Mouse (Mus musculus): ENCODE measurements around the gene Rnf215.
"Not testable (repeated sequence)": the region's sequence is repeated elsewhere in the genome, so short reads cannot be mapped to it uniquely, and the experiment has no call there.

The Rnf215 gene

DNA sequence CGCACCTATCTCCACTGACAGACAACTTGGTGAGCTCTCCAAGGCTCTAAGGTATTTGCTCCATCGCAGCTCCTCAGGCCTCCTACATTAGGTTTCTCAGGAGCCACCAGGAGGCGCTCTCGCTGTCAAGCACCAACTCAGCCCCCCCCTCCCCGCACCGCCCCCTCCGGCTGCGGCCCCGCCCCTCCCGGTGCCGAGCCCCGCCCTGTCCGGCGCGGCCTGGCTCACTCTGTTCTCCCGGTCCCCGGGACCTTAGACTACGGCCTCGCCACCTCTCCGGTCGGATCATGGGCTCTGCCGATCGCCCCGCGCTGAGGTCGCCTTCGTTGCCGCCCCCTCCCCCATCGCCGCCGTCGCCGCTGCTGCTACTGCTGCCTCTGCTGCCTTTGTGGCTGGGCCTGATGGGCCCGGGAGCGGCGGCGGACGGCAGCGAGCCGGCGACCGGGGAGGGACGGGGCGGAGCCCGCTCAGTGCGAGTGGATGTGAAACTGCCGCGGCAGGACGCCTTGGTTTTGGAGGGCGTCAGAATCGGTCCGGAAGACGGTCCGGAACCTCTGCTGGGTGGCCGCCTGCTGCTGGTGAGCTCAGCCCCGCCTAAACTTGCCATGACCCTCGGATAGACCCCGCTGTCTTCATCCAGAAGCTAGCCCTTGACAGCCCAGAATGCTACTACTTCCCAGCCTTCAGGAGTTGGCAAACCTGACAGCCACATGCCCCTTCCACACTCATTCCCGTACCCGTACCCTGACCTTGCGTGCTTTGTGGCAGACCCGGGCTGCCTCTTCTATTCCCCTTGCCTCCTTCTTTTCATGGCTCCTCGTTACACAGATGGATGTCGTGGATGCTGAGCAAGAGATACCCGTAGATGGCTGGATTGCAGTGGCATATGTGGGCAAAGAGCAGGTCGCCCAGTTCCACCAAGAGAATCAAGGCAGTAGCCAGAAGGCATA lies at the start of gene Rnf215:
Gene Rnf215 (plus strand): TSS at position 217 of the 950 bp plus-strand sequence.
- DNase-seq = peak; percentile 89 to 91

DNA sequence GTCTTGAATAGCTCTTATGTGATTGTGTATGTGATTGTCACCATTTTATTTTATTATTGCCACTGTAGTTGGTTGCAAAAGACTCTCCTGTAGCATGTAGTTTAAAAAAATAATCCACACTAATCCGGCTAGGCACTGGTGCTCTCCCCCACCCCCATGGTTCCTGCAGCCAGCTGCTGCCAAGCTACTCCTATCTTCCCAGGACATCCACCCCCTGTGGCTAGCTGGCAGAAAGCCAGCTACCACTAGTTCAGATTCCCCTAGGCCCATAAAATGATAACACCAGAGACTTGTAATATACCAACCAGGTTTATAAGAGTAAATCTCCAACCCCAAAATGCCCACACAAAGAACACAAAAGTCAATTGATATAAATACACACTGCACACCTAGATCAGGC lies 48.8 kb upstream of the Rnf215 start:
- no peak for DNase-seq

DNA sequence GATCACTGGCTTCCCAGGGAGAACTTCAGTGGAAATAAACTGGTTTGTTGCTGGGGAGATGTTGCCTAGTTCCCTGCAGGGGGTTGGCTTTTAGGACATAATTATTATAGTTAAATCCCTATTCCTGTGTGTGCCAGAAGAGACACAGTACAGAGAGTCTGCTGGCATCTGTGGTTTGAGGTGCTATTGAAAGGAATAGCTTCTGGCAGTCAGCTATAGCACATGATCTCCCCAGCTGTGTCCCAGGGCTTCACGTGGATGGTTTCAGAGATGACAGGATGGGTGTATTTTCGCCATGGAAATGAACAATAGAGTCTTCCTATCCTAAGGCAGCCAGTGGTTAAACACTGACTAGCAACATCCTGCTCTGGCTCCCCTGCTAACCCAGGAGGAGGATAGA lies 47.7 kb upstream of the Rnf215 start:
- DNase-seq = no peak

DNA sequence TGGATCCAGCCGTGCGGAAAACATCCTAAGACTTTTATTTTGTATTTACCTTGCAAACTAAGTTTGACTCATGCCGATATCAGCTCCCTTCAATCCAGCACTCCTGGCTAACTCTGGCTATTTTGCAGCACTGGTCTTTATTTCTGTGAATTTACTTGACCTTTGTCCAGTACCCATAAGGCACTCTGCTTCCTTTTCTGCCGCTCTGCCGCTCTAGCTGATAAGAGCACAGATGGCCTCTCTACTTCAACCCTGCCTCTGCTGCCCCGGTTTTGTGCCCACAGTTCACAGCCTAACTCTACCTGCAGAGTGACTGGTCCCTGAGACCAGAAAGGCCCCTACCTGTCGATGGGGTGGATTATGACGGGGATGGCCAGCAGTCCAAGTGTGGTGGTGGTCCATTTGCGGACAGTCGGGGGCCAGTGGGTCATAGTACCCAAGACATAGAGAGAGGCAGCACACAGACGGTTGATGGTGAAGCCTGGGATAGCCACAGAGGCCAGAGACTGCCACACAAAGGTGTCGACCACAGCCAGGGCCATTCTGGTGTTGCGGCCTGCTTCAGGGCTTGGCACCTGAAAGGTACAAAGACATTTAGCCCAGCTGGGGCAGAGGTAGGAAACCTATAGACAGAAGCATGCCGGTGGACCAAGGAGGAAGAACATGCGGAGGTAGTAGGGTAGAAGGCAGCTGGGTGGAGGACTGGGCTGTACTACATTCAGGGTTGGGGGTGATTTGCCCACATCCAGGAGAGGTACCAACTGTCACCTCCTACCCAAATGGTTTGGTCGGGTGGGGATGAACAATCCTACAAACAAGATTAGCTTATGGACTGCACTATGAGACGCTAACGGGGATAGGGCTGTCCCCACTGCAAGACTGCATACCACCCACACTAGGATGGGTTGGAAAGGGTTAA lies 41.3 kb upstream of the Rnf215 start:
- no peak for DNase-seq

DNA sequence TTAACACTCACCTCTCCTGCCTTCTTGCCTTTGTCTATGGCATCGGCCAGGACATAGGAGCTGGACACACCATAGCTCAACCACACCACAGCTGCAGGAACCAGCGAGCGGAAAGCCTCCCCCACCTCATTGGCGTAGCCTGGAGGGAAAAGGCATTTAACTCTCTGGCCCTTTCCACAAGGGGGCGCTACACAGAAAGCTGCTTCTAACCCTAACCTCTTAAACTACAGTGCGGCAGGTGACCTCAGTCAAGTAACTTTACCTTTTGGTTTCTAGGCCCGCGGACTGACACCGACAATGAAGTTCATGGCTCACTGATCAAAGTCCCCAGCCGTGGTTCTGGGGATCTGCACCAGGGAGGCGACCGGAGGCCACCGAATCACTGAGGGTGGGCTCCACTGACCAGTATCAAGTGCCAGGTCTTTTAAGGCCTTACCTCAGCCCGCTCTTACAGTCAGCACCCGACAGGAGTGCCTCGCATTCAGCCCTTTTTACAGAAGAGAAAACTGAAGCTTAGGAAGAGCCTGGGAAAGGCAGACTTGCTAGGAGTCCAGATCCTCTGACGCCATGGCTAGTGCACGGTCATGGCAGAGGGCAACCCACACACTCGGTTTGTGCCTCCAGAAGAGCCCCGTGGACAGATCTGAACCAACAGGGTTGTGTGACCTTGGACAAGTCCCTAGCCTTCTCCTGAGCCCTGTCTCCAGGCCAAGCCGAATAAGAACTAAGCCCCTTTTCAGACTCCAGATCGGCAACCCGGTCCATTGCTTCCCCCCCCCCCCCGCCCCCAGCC lies 40.4 kb upstream of the Rnf215 start:
- DNase-seq = peak; percentile 58 to 82

DNA sequence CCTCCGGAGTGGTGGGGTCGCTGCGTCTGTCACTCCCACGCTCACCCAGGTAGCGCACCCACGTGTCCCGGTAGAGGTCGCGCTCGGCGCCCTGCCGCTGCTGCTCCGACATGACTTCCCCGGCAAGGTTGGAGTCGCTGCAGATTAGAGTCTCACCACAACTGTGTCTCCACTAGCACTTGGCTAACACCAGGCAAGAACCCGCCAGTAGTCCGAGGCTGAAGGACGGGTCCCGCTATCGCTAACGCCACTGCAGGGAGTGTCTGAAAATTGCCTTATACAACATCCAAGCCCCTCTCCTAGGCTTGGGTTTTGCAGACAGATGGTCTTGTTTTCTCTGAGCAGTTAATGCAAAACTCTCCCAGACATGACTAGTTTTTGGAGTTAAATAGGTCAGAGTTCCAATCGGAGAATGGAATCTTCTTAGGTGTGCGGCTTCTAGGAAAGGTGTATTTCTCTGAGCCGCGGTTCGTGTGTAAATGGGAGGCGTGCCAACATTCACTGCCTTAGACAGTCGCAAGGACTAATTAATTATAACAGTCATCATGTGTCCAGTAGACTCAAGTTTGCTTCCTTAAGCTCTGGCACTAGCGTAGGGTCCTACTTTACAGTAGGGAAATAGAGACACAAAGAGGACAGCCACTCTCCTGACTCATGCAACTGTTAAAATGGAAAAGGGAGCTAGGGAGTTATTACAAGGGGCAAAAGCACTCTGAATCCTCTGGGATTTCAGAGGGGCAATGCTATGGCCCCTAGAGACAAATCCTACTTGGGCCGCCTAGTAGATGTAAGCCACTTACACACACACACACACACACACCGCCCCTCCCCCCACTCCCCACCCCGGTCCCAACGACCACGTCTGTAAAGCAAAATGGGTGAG lies 39.6 kb upstream of the Rnf215 start, which contains the start of gene Mtfp1:
Gene Mtfp1 (minus strand): TSS at position 275 of the 883 bp plus-strand sequence.
- peak; percentile 60 to 63 for DNase-seq

DNA sequence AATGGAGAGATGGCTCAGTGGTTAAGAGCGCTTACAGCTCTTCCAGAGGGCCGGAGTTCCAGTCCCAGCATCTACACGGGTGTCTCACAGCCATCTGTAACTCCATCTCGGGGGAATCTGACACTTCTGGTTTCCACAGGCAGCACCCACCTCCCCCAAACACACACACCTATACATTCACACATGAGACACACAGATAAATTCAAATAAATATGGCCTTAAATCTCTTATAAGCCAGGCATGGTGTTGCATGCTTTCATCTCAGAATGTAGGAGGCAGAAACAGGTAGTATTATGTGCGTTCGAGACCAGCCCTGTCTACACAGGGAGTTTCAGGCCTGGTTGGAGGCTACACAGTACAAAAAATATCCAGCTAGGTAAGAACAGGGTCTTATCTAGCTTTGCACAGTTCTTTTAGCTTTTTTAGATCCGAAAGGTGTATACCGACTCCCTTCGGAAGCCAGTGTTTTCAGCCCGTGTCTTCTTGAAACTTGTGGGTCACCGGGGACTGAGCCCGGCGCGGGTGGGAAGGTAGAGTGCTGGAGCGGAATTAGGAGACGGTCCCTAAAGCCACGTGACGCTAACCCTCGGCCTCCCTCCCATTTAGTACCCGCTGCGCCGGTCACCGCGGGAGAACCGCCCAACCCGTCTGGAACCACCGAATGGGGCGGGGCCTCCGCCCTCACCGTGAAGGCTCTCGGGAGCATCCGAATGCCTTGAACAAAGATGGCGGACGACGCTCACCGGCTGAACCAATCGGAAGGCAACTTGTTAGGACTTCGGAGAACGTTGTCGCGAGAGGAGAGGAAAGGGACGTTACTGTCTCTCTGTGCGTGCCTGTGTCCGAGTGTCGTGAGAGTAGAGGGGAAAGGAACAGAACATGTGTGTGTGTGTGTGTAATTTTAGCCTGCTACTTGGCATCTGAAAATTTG lies 38.7 kb upstream of the Rnf215 start:
- DNase-seq = peak; percentile 98 to 99

DNA sequence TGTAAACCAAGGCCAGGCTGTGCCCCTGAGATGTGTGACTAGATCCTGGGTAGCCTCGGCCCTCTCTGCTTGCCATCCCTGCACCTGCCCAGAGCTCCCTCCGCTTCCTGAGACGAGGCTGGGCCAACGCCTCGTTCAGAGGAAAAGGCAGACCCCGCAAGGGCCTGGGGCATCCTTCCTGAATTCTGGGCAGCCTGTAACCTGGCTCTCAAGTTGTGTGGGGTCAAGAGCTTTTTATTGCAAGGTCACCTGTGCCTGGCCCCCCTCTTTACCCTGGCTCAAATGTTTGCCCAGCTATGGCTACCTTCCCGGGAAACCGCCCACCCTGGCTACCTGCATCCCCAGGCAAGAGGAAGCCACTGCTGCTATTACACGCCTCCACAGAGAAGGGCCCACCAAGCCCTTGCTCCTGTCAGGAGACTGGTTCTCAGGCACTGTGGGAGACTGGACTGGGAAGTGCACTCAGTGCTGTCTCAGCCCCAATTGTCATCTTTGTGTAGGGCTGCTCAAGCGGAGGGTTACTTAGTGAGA lies 37.8 kb upstream of the Rnf215 start:
- peak in 1 of 2 experiments; percentile 19 for DNase-seq

DNA sequence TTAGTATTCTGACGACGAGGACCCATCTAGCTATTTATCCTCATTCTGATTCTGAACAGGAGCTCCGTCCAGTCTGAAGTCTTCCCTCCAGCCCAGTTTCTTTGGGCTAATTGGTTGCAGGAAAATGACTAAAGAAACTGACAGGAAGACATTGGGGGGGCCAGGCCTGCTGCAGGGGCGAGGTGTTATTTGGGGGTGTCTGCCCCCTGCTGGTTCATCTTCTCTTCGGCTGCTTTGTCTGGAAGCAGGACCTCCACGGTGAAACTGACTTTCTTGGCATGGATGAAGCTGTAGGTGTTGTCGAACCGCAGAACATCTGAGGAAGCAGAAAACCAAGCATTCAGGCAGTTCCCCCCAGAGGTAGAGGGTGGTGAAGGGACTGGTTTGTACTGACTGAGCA lies 36.9 kb upstream of the Rnf215 start:
- DNase-seq = no peak

DNA sequence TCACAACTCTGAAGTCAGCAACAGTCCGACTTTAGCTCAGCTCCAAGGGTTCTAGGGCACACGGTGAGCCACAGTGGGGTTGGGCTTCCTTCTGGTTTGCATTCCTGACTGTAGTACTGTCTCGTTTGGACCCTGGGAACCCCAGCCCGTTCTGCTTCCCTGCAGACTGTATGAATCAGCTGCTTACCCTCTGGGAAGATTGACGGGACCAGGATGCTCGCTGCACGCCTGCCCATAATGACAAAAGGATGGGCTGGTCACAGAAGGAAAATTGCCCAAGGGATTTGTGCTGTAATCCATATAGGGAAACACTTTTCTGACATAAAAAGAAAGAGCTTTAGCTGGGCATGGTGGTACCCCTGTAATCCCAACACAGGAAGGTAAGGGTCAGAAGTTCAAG lies 36.2 kb upstream of the Rnf215 start:
- DNase-seq = no peak

DNA sequence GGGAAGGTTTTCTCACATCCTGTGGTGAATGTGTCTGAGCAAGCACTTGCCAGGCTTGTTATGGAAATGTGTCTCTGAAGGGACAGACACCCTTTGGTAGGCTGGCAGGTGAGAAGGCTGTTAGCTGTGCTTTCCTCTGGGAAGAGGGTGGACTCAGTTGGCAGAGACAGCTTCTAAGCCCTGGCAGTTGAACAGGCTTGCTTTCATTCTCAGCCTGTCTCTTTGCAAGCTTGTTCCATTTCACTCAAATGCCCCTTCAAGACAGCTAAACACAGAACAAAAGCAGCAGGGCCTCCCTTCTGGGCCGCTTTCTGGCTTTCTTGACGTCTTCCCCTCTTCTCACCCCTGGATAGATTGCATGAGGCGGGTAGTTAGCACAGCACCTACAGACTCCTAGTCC lies 35.6 kb upstream of the Rnf215 start:
- DNase-seq = no peak

DNA sequence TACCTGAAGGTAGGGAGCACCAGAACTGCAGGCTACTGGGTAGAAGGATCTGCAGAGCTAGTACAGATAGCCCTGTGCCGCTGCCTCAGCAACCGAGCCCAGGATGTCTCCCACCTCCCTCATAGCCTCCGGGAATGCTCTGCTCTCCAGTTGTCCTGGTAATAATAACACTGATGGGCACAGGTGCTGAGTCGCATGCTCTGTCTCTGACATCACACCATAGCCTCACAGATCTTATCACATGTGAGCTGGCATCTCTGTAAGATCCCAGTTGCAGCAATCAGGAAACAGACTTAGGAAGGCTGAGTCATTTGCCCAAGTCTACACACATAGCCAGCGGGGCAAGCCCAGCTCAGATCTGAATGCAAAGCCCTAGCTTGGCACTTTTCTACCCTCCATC lies 33.2 kb upstream of the Rnf215 start:
- no peak for DNase-seq

DNA sequence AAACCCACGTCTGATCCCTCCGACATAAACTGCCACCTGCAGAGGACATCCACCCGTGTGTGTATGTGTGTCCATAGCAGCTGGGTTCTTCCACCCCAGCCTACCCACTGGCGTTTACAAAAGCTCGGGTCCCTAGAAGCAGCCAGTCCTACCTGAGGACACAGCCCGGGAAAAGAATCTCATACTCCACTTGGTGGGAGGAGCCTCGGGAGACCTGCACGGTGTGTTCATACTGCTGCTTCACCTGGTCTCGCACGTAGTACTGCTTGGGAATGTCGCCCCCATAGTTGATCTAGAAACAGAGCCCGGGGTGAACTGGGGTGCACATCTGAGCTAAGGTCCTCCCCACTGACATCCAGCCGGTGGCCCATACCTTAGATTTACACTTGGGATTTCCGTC lies 31.5 kb upstream of the Rnf215 start:
- DNase-seq = no peak

DNA sequence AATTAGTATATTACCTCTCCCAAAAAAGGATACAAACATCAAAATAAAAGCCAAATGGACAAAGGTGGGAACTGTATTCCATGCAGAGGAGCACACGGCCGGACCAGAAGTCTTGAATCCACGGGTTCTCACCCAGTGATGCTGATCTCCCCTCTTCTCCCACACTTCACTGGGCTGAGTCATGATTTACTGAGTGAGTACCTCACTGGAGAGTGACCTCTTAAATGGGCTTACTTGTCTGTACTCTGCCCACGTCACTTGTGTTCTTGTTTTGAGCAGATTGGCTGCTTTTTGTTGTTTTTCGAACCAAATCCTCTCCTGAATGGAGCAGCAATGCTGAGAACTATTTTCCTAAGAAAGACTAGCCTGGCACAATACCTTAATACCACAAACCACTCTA lies 30.0 kb upstream of the Rnf215 start:
- DNase-seq = no peak

DNA sequence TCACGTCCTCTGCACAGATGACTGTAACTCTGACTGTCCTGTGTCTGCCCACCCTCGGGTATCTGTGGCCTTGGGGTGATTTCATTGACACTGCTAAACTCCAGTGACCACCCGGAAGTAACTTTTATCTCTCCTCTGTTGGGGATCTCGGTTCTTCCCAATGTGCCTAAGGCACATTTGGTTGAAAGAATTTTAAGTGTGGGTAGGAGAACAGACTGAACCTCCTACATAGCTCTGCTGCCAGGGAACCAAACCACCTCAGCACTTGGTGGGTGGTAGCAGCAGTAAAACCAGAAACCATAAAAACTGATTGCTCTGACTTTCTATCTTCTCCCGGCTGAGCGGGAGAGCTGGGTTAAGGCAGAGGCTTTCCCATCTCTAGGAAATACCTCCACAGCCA lies 29.6 kb upstream of the Rnf215 start:
- no peak for DNase-seq

DNA sequence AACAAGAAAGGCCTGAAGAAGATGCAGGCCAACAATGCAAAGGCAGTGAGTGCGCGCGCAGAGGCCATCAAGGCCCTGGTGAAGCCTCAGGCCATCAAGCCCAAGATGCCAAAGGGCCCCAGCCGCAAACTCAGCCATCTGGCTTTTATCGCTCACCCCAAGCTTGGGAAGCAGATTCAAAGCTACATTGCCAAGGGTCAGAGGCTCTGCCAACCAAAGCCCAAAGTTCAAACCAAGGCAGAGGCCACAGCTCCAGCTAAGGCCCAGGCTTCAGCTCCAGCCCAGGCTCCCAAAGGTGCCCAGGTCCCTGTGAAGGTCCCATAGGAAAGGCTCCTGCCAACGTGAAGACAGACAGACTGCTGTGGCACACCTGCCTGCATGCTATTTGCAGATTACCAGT lies 27.1 kb upstream of the Rnf215 start:
- DNase-seq = not testable (repeated sequence)

DNA sequence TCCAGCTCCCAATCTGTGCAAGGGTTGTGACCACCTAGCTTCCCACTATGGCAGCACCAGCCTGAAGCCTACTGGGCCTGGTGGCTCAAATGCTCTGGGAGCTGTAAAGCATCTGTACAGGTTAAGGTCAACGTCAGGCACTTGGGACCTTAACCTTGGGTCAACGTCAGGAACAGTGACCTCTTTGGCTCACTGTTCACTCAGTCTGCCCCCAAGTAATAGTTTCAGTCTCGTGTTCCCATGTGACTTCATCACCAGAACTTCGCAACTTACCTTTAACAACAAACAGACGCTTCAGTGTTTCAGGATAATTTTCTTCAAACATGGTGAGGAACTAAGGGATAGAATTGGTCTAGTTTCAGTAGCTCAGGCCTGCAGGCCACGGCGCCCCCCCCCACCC lies 26.3 kb upstream of the Rnf215 start:
- DNase-seq = no peak

DNA sequence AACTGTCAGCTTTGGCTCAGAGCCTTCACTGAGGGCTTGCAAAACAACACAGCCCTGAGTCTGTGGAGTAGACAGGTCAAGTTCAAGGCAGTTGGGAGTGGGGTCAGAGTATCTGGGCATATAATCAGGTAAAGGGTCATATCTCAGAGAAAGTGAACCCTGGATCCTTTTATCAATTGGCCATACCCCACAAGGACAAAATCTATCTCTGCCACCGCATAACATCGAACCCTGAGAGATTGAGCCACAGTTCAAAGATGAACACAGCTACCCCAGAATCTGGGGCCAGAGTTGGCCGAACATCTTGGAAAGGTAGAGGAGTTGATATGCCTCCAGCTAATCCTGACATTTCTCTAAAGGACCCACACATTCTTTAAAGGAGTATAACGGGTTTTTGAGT lies 23.0 kb upstream of the Rnf215 start:
- DNase-seq = no peak

DNA sequence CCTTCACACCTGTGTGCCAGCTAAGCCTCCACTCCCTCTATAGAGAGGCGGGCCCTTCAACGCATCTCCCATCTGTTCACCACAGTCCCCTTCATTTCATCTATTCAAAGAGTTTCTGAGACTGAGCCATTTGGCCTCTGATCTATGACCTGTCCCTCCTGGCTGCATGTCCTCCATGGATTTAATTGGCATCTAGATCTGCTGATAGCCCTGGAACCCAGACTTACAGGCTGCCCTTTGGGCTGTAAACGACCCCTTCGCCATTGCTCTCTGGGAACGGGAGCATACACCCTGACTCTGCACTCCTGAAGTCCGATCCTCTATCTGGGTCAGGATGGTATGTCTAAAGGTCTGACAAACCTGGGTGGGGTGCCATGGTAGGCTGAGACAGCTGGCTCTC lies 22.1 kb upstream of the Rnf215 start:
- DNase-seq = no peak

DNA sequence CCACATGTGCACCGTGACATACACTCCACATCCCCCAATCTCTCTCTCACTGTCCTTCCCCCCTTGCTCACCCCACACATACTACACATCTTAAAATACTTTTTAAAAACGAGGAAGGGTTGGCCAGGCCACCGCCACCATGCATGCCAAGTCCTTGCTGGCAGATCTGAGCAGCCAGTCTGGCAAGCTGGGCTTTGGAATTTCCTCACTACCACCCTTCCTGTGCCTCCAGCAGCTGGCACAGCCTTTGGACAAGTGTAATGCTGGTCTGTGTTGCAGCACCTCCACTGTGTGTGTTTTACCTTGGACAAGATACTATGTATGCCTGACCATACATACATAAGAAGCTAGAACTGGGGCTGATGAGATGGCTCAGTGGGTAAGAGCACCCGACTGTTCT lies 21.5 kb upstream of the Rnf215 start:
- no peak for DNase-seq

Measured in lung, postnatal 4 days (tissue).